Mouse (Mus musculus): ENCODE data around the gene Plscr5. TPM values are rescaled to one million over a fixed set of nuclear protein-coding genes. Genes with fewer than 3 reads are reported as not detected.
A peak's percentile ranks its signal among the peaks of the same experiment; 100 is the strongest.
"Not testable (repeated sequence)": the region's sequence is repeated elsewhere in the genome, so short reads cannot be mapped to it uniquely, and the experiment has no call there.

The Plscr5 gene
- polyA plus RNA-seq (2015; fragmentation: Nextera tagmentation; extraction: Ambion mirVana): not detected in 2 replicates

- H3K4me2 ChIP-seq (ENCODE audit: low read length); H3K27ac ChIP-seq; DNase-seq (ENCODE audit: low spot score); ATAC-seq (replicated peaks; ENCODE audit: low FRiP score, low read depth); H3K4me3 ChIP-seq (replicated peaks; ENCODE audit: low read depth, low read length); H3K4me1 ChIP-seq (replicated peaks; ENCODE audit: insufficient read depth, low read length); H3K9me3 ChIP-seq (replicated peaks; ENCODE audit: low read length); H3K9ac ChIP-seq (ENCODE audit: low read depth, low read length); H3K36me3 ChIP-seq (ENCODE audit: insufficient read depth, low read length); H3K27me3 ChIP-seq (ENCODE audit: insufficient read depth, low read length): not testable (repeated sequence)
- WGBS: 59% methylated on average over 9 of the region's 9 CpGs
These were observed at the start of gene Plscr5 for GRCm38 (mm10) chr9:92192636-92193035. Gene Plscr5 (plus strand): TSS chr9:92192936.

- peak; percentile 71 for DNase-seq (ENCODE audit: low spot score)
- Histone ChIP-seq H3K4me3 (replicated peaks; ENCODE audit: low read depth, low read length) (no peak overlapping the region), H3K36me3 (ENCODE audit: insufficient read depth, low read length) (no peaks in the 10 kb centered on the region), H3K4me2 (ENCODE audit: low read length) (no peak overlapping the region), H3K27ac (no peak overlapping the region), H3K27me3 (ENCODE audit: insufficient read depth, low read length) (no peaks in the 10 kb centered on the region), H3K4me1 (replicated peaks; ENCODE audit: insufficient read depth, low read length) (no peaks in the 10 kb centered on the region), H3K9me3 (replicated peaks; ENCODE audit: low read length) (no peaks in the 10 kb centered on the region), H3K9ac (ENCODE audit: low read depth, low read length) (no peak overlapping the region)
- peak; percentile 74 for TF ChIP-seq CTCF (IDR thresholded peaks at IDR 0.05; ENCODE audit: low read depth)
- ATAC-seq (replicated peaks; ENCODE audit: low FRiP score, low read depth): no peak; the same call in 1 of the 2 replicates
- WGBS: 22% methylated on average over 7 of the region's 7 CpGs
These were observed 45.0 kb upstream of the Plscr5 start for GRCm38 (mm10) chr9:92147555-92148248.

GRCm38 (mm10) chr9:92162213-92162612 lies 30.5 kb upstream of the Plscr5 start:
- Histone ChIP-seq H3K4me3 (replicated peaks; ENCODE audit: low read depth, low read length) (no peak overlapping the region), H3K36me3 (ENCODE audit: insufficient read depth, low read length) (no peaks in the 10 kb centered on the region), H3K9me3 (replicated peaks; ENCODE audit: low read length) (no peaks in the 10 kb centered on the region), H3K4me2 (ENCODE audit: low read length) (no peak overlapping the region), H3K27me3 (ENCODE audit: insufficient read depth, low read length) (no peaks in the 10 kb centered on the region), H3K9ac (ENCODE audit: low read depth, low read length) (no peak overlapping the region), H3K27ac (no peak overlapping the region), H3K4me1 (replicated peaks; ENCODE audit: insufficient read depth, low read length) (no peaks in the 10 kb centered on the region)
- no peak for TF ChIP-seq CTCF (IDR thresholded peaks at IDR 0.05; ENCODE audit: low read depth)
- 65% methylated on average over 4 of the region's 4 CpGs for WGBS
- ATAC-seq (replicated peaks; ENCODE audit: low FRiP score, low read depth) (peak; percentile 59; the same call in 1 of the 2 replicates), DNase-seq (ENCODE audit: low spot score) (peak; percentile 21)

- 91% methylated on average over 3 of the region's 3 CpGs for WGBS
- DNase-seq (ENCODE audit: low spot score): no peak
- no peak for ATAC-seq (replicated peaks; ENCODE audit: low FRiP score, low read depth)
These were observed 19.3 kb upstream of the Plscr5 start for GRCm38 (mm10) chr9:92173318-92173985.

GRCm38 (mm10) chr9:92174176-92175075 lies 18.3 kb upstream of the Plscr5 start:
- H3K27ac ChIP-seq: no peak overlapping the region
- WGBS: 50% methylated on average over 15 of the region's 15 CpGs
- H3K4me1 ChIP-seq (replicated peaks; ENCODE audit: insufficient read depth, low read length): no peaks in the 10 kb centered on the region
- DNase-seq (ENCODE audit: low spot score): peak; percentile 63
- H3K4me2 ChIP-seq (ENCODE audit: low read length): no peak overlapping the region
- no peak for ATAC-seq (replicated peaks; ENCODE audit: low FRiP score, low read depth)
- no peaks in the 10 kb centered on the region for H3K36me3 ChIP-seq (ENCODE audit: insufficient read depth, low read length)
- no peak overlapping the region for H3K9ac ChIP-seq (ENCODE audit: low read depth, low read length)
- no peaks in the 10 kb centered on the region for H3K9me3 ChIP-seq (replicated peaks; ENCODE audit: low read length)
- H3K4me3 ChIP-seq (replicated peaks; ENCODE audit: low read depth, low read length): no peak overlapping the region
- no peak for TF ChIP-seq CTCF (IDR thresholded peaks at IDR 0.05; ENCODE audit: low read depth)
- H3K27me3 ChIP-seq (ENCODE audit: insufficient read depth, low read length): no peaks in the 10 kb centered on the region

More at GRCm38 (mm10) chr9:92173318-92173985, 19.3 kb upstream of the Plscr5 start:
- H3K4me2 ChIP-seq (ENCODE audit: low read length): no peak overlapping the region
- H3K36me3 ChIP-seq (ENCODE audit: insufficient read depth, low read length): no peaks in the 10 kb centered on the region
- H3K4me1 ChIP-seq (replicated peaks; ENCODE audit: insufficient read depth, low read length): no peaks in the 10 kb centered on the region
- H3K9ac ChIP-seq (ENCODE audit: low read depth, low read length): no peak overlapping the region
- H3K9me3 ChIP-seq (replicated peaks; ENCODE audit: low read length): no peaks in the 10 kb centered on the region
- no peak for TF ChIP-seq CTCF (IDR thresholded peaks at IDR 0.05; ENCODE audit: low read depth)
- no peak overlapping the region for H3K4me3 ChIP-seq (replicated peaks; ENCODE audit: low read depth, low read length)
- no peak overlapping the region for H3K27ac ChIP-seq
- H3K27me3 ChIP-seq (ENCODE audit: insufficient read depth, low read length): no peaks in the 10 kb centered on the region

DNA sequence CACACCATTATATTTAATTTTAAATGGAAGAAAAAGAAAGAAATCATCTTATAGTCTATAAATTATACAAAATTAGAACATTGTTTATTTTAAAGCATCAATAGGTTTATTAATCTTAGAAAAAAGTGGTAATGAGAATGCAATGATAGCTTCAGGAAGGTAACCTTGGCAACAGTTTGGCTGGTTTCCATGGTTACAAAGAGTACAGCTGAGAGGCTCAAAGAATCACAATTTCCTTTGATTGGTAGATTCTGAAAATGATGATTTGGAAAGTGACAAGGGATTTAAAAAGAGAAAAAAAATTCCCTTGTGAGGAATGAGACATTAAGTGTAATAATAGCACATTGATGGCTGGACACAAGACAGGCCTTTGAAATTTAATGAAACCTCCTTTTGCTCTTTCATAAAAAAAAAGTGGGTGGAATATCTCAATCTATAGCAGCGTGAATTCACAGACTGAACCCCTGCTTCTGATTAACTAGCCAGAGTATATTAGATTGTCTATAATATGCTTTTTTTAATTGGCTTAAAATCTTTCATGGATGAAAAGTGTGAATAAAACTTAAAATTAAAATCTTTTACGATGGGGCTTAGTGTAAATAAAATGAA lies 13.8 kb upstream of the Plscr5 start:
- H3K27me3 ChIP-seq (ENCODE audit: insufficient read depth, low read length): no peaks in the 10 kb centered on the region
- no peak overlapping the region for H3K27ac ChIP-seq
- H3K36me3 ChIP-seq (ENCODE audit: insufficient read depth, low read length): no peaks in the 10 kb centered on the region
- no peaks in the 10 kb centered on the region for H3K9me3 ChIP-seq (replicated peaks; ENCODE audit: low read length)
- H3K4me1 ChIP-seq (replicated peaks; ENCODE audit: insufficient read depth, low read length): no peaks in the 10 kb centered on the region
- H3K4me3 ChIP-seq (replicated peaks; ENCODE audit: low read depth, low read length): no peak overlapping the region
- ATAC-seq (replicated peaks; ENCODE audit: low FRiP score, low read depth) (no peak), DNase-seq (ENCODE audit: low spot score) (no peak)
- H3K9ac ChIP-seq (ENCODE audit: low read depth, low read length): no peak overlapping the region
- 90% methylated on average over 2 of the region's 2 CpGs for WGBS
- no peak for TF ChIP-seq CTCF (IDR thresholded peaks at IDR 0.05; ENCODE audit: low read depth)
- H3K4me2 ChIP-seq (ENCODE audit: low read length): no peak overlapping the region
